Mouse (Mus musculus) CD4-positive, CD25-positive, alpha-beta regulatory T cell, adult 2 months (primary cell): ENCODE results near the gene Gtf2ird1.
"Not testable (repeated sequence)": the region's sequence is repeated elsewhere in the genome, so short reads cannot be mapped to it uniquely, and the experiment has no call there.

Experiments
- DNase-seq: peaks from one replicate; pipeline ENCODE4 v3.0.0-alpha.2; 2012; ENCODE audit warnings: low read depth, low spot score

Gtf2ird1 gene

DNA sequence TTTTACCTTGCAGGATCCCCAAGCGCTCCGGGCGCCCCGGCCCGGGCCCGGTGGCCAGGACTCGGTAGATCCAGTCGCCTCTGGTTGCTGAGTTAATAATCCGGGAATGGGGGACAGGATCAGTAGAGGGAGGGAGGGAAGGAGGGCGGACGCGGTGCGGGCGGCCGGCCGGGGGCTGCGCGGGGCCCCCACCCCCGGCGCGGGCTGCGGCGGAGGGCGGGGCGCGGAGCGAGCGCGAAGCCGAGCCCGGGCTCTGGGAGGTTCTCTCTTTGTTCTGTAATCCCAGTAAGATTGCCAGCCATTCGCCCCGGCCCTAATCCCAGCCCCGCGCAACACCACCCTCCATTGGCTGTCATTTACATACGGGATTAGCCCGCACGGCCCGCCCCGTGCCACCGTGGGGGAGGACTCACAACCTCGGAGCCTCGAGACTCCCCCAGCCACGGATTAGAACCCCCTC lies at the start of gene Gtf2ird1:
Gtf2ird1 (minus strand) TSS at position 214 of the 460 bp plus-strand sequence.
- DNase-seq, result peak; percentile 64

DNA sequence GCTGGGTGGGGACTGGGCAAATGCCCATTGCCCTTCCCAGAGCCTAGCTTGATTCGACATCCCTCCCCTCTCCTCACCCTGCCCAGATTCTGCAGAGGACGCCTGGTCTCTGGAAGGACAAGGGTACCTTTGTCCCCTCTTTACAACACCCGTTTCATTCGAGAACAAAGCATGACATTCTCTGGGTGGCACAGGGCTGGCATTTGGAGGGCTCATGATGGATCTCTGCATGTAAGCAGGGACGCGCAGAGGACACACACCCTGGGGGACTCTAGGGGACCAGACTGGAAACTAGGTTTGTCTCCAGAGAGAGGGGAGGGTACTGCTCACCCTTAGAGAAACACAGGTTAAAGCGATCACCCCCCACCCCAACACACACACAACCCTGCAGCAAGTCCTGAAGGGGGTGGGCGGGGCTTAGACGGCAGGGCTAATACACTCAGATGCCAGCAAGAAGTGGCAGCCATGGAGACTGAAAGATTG lies 49.3 kb upstream of the Gtf2ird1 start:
- DNase-seq, result no peak

DNA sequence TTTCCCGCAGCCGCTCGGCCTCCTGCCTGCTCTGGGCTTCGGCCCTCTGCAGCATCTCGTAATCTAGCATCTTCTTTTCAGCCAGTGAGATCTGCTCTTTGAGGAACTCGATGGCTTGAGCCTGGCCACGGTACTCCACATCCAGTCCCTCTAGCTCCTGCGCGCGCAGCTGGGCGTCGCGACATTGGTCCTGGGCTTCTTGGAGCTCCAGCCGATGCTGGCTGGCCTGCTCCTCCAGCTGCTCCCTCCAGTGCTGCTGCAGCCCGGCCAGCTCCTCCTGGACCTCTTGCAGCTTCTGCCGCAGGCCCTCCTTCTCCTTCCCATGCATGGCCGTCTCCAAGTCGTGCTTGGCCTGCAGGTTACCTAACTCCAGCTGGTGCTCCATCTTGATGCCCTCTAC lies 46.1 kb upstream of the Gtf2ird1 start:
- no peak for DNase-seq

DNA sequence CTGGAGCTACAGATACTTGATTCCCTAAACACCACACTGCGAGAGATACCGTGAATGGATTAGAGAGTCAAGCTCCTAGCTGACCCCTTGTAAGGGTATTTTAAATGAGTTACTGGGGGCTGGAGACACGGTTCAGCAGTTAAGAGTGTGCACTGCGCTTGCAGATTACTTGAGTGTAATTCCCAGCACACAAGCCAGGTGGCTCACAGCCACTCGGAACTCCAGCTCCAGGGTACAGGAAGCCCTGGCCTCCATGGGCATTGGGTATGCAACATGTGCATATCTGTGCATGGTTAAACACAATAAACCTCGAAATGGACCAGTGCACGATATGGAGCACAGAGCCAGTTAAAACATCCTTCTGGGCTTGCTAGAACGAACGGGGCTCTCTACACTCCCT lies 44.9 kb upstream of the Gtf2ird1 start:
- no peak for DNase-seq

DNA sequence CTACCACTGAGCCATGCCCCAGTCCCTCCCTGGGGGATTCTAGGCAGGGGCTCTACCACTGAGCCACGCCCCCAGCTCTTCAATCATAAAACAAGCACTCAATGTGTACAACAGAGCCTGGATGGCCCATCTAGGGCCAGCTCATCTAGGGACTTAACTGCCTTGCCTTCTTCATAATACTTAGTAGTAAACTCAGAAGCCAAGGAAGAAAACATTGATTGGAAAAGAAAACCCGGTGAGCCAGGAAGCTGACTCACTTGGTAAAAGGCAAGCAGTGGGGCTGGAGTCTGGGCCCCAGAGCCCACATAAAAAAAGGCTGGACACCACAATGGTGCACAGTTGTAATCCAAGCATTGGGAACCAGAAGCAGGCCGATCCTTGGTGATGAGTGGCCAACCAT lies 44.2 kb upstream of the Gtf2ird1 start:
- no peak for DNase-seq

DNA sequence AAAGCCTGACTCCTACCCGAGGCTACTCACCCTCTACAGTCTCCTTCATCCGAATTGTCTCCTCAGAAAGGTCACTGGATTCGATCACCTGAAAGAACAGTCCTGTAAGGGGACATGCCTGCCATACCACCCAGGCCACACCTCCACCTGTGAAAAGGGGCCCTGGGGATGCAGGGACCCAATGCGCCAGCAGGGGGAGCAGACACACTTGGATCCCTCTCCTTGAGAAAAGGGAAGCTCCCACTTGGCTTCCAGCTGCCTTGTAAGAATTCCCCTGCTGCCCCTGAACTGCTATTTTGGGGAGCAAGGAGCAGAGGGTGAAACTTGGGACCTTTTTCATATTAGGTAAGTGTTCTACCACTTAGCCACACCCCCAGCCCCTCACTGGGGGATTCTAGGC lies 43.5 kb upstream of the Gtf2ird1 start:
- DNase-seq, result peak; percentile 78

DNA sequence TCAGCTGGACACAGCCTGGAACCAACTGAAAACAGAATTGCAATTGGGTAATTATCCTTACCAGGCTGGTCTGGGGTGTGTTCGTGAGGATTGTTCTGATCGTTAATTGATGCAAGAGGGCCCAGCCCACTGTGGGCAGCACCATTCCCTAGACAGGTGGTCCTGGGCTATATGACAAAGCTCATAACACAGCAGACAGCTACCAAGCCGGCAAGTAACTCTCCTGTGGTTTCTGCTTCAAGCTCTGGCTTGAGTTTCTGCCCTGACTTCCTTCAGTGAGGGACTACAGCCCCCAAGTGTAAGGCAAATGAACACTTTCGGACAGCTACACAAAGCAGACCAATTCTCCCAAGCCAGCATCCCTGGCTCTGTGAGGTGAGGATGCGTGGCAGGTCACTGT lies 40.5 kb upstream of the Gtf2ird1 start:
- no peak for DNase-seq

DNA sequence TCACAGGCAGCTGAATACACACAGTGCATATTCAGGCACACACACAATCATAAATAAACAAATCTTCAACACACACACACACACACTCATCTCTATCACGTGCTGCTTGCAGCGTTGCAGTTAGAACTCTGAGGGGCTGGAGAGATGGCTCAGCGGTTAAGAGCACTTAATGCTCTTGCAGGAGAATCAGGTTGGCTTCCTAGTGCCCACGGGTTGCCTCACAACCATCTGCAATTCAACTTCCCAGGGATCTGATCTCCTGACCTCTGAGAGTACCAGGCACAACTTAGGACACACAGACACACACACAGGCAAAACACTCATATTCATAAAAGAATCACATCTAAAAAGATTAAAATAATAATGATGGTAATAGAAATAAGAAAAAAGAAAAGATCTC lies 39.3 kb upstream of the Gtf2ird1 start:
- no peak for DNase-seq

DNA sequence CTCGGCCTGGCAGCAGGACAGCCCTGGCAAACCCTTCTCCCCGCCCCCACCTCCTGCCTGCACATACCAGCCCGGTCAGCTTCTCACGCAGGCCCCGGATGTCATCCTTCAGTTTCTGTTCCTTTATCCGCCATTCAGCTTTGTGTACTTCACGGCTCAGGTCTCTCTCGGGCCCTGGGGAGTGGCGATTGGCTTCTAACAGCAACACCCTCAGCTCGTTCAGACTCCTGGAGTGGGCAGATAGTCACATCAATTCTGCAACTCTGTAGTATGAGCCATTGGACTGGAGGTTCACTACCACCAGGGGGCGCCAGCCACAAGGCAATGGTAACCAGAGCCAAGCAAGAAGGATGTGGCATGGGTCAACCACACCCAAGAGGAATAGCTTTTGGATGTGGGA lies 37.6 kb upstream of the Gtf2ird1 start:
- peak; percentile 89 for DNase-seq

DNA sequence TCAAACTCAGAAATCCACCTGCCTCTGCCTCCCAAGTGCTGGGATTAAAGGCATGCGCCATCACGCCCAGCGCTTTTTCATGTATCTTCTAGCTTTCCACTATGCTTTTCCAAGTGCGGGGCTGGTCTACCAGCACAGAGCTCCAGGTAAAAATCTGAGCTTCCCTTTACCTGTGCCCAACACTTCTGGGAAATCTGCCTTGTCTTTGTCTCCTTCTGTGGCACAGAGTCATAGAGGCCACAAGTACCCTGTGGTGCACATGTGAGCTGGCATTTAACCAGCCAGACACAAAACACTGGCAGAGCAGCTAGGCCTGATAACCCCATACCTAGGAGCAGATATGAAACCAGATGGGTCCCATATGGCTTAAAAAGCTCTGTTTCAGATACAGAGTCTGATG lies 36.4 kb upstream of the Gtf2ird1 start:
- no peak for DNase-seq

DNA sequence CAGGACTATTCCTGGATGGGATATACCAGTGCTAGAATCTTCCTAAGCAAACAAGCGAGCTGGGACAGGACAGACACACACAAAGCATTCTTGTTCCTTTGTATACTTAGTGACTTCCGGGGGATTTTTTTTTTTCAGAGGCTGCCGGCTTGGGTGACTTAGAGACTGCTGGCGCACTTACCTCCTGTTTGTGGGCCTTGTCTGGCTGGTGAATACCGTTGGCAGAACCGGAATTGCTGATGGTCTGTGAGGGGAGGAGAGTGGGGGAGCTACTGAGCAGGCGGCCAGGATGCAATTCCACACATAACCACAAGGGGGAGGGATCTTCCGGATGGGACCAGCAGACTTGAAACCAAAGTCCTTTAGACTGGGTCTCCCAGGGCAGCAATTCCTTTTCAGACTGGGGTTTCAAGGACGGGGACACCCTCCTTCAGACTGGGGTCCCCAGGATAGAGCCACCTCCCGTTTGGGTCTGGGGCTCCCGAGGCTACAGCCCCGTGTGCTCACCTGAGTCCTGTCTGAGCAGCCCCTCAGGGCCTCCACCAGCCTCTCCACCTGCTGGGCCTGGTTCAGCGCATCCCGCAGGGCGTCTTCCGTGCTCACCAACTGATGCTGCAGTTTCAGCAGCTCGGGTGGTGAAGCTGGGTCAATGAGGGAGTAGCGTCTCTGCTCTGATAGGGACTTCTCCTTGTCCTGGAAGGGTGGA lies 35.3 kb upstream of the Gtf2ird1 start:
- peak; percentile 96 for DNase-seq

DNA sequence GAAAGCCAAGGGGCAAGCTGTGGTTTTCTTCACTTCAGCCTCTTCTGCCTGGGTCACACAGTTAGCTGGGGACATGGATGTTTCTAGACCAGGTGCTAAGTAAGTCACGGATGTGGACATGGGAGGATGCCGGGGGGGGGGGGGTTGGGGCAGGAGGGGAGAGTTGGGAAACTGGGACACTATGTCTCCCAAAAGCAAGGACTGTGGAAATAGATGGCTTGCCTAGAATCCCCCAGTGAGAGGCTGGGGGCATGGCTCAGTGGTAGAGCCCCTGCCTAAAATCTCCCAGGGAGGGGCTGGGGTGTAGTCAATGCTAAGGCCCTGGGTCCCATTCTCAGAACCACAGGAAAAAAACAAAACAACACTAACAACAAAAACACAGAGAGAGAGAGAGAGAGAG lies 34.7 kb upstream of the Gtf2ird1 start:
- no peak for DNase-seq

DNA sequence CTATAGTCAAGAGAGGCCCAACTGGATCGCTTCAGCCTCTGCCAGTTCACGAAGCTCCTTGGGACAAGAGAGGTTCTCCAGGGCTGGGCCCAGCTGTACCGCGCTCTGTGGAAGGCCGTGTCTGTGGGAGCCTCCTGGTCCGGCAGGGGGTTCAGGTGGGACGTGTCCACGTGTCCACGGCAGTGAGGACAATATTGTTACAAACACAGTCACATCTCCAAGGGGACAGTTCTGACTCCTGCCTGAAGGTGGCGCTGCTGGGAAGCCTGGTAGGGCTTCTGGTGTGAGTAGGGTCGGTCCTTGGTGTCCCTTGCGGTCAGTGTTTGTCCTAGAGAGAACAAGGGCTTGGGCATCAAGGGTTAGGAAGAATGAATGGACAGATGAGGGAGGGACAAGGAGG lies 33.9 kb upstream of the Gtf2ird1 start:
- DNase-seq, result peak; percentile 65

DNA sequence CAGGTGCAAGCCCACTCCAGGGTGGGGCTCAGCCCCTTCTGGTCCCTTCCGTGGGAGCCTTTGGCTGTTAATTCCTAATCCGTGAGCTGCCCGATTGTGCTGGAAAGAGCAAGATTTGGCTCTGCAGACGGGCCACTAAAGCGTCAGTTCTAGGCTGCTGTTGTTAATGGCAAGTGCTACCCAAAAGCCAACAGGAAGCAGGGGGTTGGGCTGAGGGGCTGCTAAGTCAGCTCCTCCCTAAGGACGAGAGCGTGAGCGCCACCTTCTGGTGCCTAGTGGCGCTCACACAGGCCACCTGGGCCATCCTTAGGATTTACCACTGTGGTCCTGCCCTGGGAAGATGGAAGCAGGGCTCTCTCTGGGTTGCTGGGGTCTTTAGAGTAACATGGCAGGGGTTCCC lies 33.1 kb upstream of the Gtf2ird1 start:
- peak; percentile 88 for DNase-seq

DNA sequence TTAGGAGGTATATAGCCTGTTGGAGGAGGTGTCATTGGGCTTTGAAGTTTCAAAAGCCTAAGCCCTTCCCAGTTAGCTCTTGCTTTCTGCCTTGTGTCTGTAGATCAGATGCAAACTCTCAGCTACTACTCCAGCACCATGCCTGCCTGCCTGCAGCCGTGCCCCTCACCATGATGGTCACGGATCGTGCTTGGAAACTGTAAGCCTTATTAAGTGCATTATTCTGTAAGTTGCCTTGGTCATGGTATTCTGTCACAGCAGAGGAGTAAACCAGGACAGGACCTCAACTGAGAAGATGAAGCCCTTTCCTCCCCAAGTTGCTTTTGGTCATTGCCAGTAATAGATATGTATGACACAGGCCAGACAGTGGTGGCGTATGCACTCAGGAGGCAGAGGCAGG lies 32.1 kb upstream of the Gtf2ird1 start:
- DNase-seq, result no peak

DNA sequence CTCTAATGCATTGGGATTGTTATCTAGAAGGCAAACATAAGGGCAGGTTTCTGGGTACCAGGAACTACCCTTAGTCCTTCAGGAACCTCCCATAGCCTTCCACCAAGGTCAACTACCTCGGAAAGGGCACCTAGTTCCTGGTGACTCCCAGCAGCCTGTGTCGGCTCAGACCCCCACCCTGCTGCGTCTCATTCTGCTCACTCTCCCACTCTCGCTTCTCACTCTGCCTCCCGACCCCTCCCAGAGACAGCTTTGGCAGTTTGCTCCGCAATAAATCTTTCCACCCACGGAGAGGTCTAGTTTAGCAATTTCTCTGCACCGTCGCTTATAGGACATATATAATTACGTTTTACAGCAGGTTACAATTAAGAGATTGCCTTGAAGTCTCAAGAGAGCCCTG lies 31.5 kb upstream of the Gtf2ird1 start:
- no peak for DNase-seq

DNA sequence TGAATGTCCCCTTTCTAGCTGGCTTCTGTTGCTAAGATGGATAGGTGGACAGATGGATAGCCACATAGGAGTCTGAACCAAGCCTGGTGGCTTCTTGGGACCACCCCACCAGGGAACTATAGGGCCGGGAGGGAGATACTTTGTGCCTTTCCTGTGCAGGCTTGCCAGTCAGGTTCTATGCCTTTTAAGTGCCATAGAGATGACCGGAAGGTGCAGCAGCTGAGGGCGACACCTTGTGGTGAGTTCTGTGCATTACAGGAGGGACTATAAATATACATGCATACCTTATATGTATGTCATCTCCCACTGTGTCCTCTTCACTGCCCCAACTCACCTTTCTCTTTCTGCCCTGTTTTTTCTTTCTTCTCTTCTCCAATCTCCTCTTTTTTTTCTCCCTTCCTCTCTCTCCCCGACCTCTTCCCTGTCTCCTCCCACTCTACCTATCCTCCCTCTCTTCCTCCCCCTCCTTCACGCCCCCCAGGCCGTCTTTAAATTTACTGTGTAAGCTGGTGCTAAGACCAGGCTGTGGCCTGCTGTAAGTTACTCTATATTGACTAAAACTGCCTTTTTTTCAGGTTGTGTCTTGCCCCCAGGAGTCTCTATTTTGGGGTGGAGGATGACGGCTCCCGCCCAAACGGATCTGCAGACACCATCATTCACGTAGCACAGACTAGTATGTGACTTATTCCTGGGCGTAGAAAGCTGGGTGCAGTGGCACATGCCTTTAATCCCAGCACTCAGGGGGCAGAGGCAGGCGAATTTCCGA lies 29.6 kb upstream of the Gtf2ird1 start:
- peak; percentile 90 for DNase-seq

DNA sequence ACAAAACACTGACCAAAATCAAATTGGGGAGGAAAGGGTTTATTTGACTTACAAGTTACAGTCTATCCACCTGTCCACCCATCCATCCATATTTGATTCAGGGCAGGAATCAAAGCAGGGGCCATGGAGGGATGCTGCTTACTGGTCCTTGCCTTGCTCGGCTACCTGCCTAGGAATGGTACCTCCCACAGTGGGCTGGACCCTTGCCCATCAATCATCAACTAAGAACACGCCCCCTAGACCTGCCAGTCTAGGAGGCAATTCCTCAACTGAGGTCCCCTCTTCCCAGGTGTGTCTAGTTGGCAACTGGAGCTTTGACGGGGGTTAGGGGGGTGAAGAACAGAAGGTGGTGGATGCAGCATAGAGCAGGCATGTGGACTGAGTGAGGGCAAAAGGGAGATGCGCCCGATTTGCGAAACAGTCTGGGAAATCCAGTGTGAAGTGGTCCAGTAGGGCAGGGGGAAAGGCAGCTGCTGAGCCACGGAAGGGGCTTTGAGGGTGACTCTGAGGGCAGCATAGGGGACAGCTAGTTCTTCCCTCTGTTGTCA lies 28.7 kb upstream of the Gtf2ird1 start:
- DNase-seq, result no peak

DNA sequence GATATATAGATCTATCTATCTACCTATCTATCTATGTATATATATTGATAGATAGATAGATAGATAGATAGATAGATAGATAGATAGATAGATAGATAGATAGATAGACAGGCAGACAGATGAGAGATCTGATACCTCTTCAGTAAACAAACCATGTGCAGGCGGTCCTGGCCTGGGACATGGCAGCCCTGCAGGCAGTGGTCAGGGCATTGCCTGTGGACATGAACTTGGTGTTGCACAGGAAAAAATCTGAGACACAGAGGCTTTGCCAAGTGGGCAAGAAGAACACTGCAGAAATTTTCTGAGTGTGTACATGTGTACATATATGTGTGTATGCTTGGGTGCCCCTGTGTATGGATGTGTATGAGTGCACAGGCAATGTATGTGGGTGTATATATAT lies 26.8 kb upstream of the Gtf2ird1 start:
- DNase-seq, result no peak

DNA sequence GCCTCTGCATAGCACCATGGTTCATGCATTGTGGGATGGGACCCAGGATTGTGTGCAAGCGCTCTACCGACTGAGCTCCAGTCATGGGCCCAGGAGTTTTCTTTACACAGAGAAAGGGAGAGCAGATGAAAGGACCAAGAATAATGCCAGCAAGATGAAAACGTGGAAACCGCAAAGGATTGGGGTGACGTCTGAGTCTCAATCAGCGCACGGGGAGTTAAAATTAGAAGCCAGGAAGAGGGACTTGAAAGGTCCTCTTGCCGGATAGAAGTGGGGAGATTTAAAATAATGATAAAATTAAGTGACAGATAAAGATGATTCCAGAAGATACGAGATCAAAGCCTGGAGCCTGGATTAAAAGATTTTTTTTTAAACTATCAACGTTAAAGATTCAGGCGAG lies 25.8 kb upstream of the Gtf2ird1 start:
- DNase-seq, result peak; percentile 56

DNA sequence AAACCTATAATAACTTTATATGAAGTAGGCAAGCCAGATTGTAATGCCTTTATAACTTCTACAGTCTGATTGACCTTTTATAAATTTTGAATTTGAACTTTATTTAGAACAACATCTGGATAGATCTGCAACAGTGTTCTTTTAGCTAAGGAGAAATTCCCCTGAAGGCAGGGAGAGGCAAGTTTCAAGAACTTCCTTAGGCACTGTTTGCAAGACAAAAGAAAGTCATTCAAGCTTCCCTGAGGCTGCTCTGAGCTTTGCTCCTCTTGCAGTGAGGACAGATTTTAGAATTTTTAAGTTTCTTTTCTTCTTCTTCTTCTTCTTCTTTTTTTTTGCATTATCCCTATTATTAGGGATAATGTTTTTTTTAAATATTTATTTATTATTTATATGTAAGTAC lies 22.4 kb upstream of the Gtf2ird1 start:
- DNase-seq, result not testable (repeated sequence)

DNA sequence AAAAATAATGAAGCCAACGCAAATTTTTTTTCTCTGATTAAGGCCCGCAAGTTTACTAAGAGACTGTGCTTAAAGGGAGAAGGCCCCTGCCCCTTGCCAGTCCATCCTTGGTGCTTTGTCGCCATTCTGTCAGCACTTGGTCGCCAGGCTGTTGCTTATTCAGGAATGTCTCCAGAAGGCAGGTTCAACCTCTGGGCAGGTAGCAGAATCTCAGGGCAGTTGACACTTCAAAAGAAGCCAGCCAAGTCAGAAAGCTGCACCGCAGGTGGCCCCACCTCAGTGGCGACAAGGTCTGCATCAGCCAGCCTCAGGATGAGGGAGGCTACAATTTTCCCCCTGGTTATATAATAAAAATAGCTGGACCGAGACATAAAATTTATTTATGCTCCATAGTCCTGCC lies 19.2 kb upstream of the Gtf2ird1 start:
- DNase-seq, result not testable (repeated sequence)
